Mouse (Mus musculus): ENCODE results near the gene Ptdss2.

DNA sequence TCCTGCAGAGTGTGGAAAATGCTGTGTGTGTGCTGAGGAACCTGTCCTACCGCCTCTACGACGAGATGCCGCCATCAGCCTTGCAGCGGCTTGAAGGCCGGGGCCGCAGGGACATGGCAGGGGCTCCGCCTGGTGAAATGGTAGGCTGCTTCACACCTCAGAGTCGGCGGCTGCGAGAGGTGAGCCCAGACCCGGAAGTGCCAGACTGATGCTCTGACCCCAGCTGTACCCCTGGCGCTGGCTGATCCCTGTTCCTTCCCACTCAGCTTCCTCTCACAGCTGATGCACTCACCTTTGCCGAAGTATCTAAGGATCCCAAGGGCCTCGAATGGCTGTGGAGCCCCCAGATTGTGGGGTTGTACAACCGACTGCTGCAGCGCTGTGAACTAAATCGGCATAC, 33.7 kb upstream of the Ptdss2 start:
- TF ChIP-seq POLR2A (IDR thresholded peaks at IDR 0.05; ENCODE audit: insufficient read depth, low read depth, low read length) (no peak), CTCF (IDR thresholded peaks at IDR 0.05; ENCODE audit: insufficient read depth, low read depth, low read length) (no peak)
